Mouse (Mus musculus): ENCODE measurements at regions not wholly inside any gene's neighbourhood (a gene's known extent, or its start where the extent isn't known, plus 50 kb on each side); places are given as distances from the start of the nearest gene placed in this dataset.

GRCm38 (mm10) chr15:7553190-7553895, 155.1 kb upstream of the Egflam start:
- H3K4me1 ChIP-seq (ENCODE audit: control insufficient read depth, insufficient read depth, low read length) = no peaks in the 10 kb centered on the region
- H3K36me3 ChIP-seq (replicated peaks; ENCODE audit: control insufficient read depth, insufficient read depth, low read depth, low read length) = no peaks in the 10 kb centered on the region
- no peak for DNase-seq (ENCODE audit: low spot score)
- H3K4me2 ChIP-seq (ENCODE audit: low read depth, low read length) = no peak overlapping the region
- no peak overlapping the region for H3K9ac ChIP-seq (replicated peaks; ENCODE audit: low read length)
- H3K9me3 ChIP-seq (replicated peaks; ENCODE audit: control insufficient read depth, low read length) = no peaks in the 10 kb centered on the region
- H3K4me3 ChIP-seq (ENCODE audit: low read depth, low read length) = no peak overlapping the region
- 72% methylated on average over 2 of the region's 2 CpGs for WGBS
- no peak for ATAC-seq (replicated peaks; ENCODE audit: insufficient number of reproducible peaks, low FRiP score, low TSS enrichment, low read depth)
- H3K27me3 ChIP-seq (ENCODE audit: control insufficient read depth, insufficient read depth, low read length) = no peaks in the 10 kb centered on the region
- H3K27ac ChIP-seq (replicated peaks; ENCODE audit: low read depth, low read length) = no peak overlapping the region

- H3K36me3 ChIP-seq (replicated peaks; ENCODE audit: control insufficient read depth, insufficient read depth, low read depth, low read length) = no peaks in the 10 kb centered on the region
- WGBS = 86% methylated on average over 3 of the region's 3 CpGs
- no peak for ATAC-seq (replicated peaks; ENCODE audit: insufficient number of reproducible peaks, low FRiP score, low TSS enrichment, low read depth)
- no peak for DNase-seq (ENCODE audit: low spot score)
- H3K9me3 ChIP-seq (replicated peaks; ENCODE audit: control insufficient read depth, low read length) = no peaks in the 10 kb centered on the region
- no peak overlapping the region for H3K4me3 ChIP-seq (ENCODE audit: low read depth, low read length)
- no peak overlapping the region for H3K4me2 ChIP-seq (ENCODE audit: low read depth, low read length)
- H3K27me3 ChIP-seq (ENCODE audit: control insufficient read depth, insufficient read depth, low read length) = no peaks in the 10 kb centered on the region
- H3K27ac ChIP-seq (replicated peaks; ENCODE audit: low read depth, low read length) = no peak overlapping the region
- H3K4me1 ChIP-seq (ENCODE audit: control insufficient read depth, insufficient read depth, low read length) = no peaks in the 10 kb centered on the region
- no peak overlapping the region for H3K9ac ChIP-seq (replicated peaks; ENCODE audit: low read length)
Measured at GRCm38 (mm10) chr15:7554433-7554832, 156.2 kb upstream of the Egflam start.

- no peak overlapping the region for H3K4me3 ChIP-seq (ENCODE audit: low read depth, low read length)
- WGBS = 85% methylated on average over 4 of the region's 4 CpGs
Measured at GRCm38 (mm10) chr15:7563279-7563678, 165.1 kb upstream of the Egflam start.

GRCm38 (mm10) chr15:7563726-7564125, 165.5 kb upstream of the Egflam start:
- Histone ChIP-seq H3K27ac (replicated peaks; ENCODE audit: low read depth, low read length) (no peak overlapping the region), H3K4me2 (ENCODE audit: low read depth, low read length) (no peak overlapping the region), H3K4me1 (ENCODE audit: control insufficient read depth, insufficient read depth, low read length) (no peaks in the 10 kb centered on the region), H3K9ac (replicated peaks; ENCODE audit: low read length) (no peak overlapping the region), H3K9me3 (replicated peaks; ENCODE audit: control insufficient read depth, low read length) (no peaks in the 10 kb centered on the region), H3K27me3 (ENCODE audit: control insufficient read depth, insufficient read depth, low read length) (no peaks in the 10 kb centered on the region), H3K4me3 (ENCODE audit: low read depth, low read length) (no peak overlapping the region), H3K36me3 (replicated peaks; ENCODE audit: control insufficient read depth, insufficient read depth, low read depth, low read length) (no peaks in the 10 kb centered on the region)
- WGBS = 96% methylated on average over 9 of the region's 9 CpGs
- ATAC-seq (replicated peaks; ENCODE audit: insufficient number of reproducible peaks, low FRiP score, low TSS enrichment, low read depth) (no peak), DNase-seq (ENCODE audit: low spot score) (no peak)

More at GRCm38 (mm10) chr15:7563279-7563678, 165.1 kb upstream of the Egflam start:
- DNase-seq (ENCODE audit: low spot score) = no peak
- Histone ChIP-seq H3K9ac (replicated peaks; ENCODE audit: low read length) (no peak overlapping the region), H3K27ac (replicated peaks; ENCODE audit: low read depth, low read length) (no peak overlapping the region), H3K4me2 (ENCODE audit: low read depth, low read length) (no peak overlapping the region), H3K27me3 (ENCODE audit: control insufficient read depth, insufficient read depth, low read length) (no peaks in the 10 kb centered on the region), H3K4me1 (ENCODE audit: control insufficient read depth, insufficient read depth, low read length) (no peaks in the 10 kb centered on the region), H3K36me3 (replicated peaks; ENCODE audit: control insufficient read depth, insufficient read depth, low read depth, low read length) (no peaks in the 10 kb centered on the region), H3K9me3 (replicated peaks; ENCODE audit: control insufficient read depth, low read length) (no peaks in the 10 kb centered on the region)
- ATAC-seq (replicated peaks; ENCODE audit: insufficient number of reproducible peaks, low FRiP score, low TSS enrichment, low read depth) = no peak

- Histone ChIP-seq H3K4me1 (ENCODE audit: control insufficient read depth, insufficient read depth, low read length) (no peaks in the 10 kb centered on the region), H3K27me3 (ENCODE audit: control insufficient read depth, insufficient read depth, low read length) (no peaks in the 10 kb centered on the region), H3K9ac (replicated peaks; ENCODE audit: low read length) (no peak overlapping the region), H3K4me2 (ENCODE audit: low read depth, low read length) (no peak overlapping the region), H3K4me3 (ENCODE audit: low read depth, low read length) (no peak overlapping the region), H3K27ac (replicated peaks; ENCODE audit: low read depth, low read length) (no peak overlapping the region), H3K9me3 (replicated peaks; ENCODE audit: control insufficient read depth, low read length) (no peaks in the 10 kb centered on the region), H3K36me3 (replicated peaks; ENCODE audit: control insufficient read depth, insufficient read depth, low read depth, low read length) (no peaks in the 10 kb centered on the region)
- DNase-seq (ENCODE audit: low spot score) = no peak
- WGBS = 76% methylated on average over 1 of the region's 1 CpGs
- ATAC-seq (replicated peaks; ENCODE audit: insufficient number of reproducible peaks, low FRiP score, low TSS enrichment, low read depth) = no peak
Measured at GRCm38 (mm10) chr15:7572221-7572620, 174.0 kb upstream of the Egflam start.

GRCm38 (mm10) chr15:7574264-7574663, 176.1 kb upstream of the Egflam start:
- H3K4me2 ChIP-seq (ENCODE audit: low read depth, low read length) = no peak overlapping the region
- no peak overlapping the region for H3K27ac ChIP-seq (replicated peaks; ENCODE audit: low read depth, low read length)
- ATAC-seq (replicated peaks; ENCODE audit: insufficient number of reproducible peaks, low FRiP score, low TSS enrichment, low read depth) (no peak), DNase-seq (ENCODE audit: low spot score) (no peak)
- 90% methylated on average over 3 of the region's 3 CpGs for WGBS
- no peak overlapping the region for H3K9ac ChIP-seq (replicated peaks; ENCODE audit: low read length)
- H3K36me3 ChIP-seq (replicated peaks; ENCODE audit: control insufficient read depth, insufficient read depth, low read depth, low read length) = no peaks in the 10 kb centered on the region
- no peaks in the 10 kb centered on the region for H3K4me1 ChIP-seq (ENCODE audit: control insufficient read depth, insufficient read depth, low read length)
- no peaks in the 10 kb centered on the region for H3K27me3 ChIP-seq (ENCODE audit: control insufficient read depth, insufficient read depth, low read length)
- no peaks in the 10 kb centered on the region for H3K9me3 ChIP-seq (replicated peaks; ENCODE audit: control insufficient read depth, low read length)
- H3K4me3 ChIP-seq (ENCODE audit: low read depth, low read length) = no peak overlapping the region

- no peaks in the 10 kb centered on the region for H3K27me3 ChIP-seq (ENCODE audit: control insufficient read depth, insufficient read depth, low read length)
- DNase-seq (ENCODE audit: low spot score) (no peak), ATAC-seq (replicated peaks; ENCODE audit: insufficient number of reproducible peaks, low FRiP score, low TSS enrichment, low read depth) (no peak)
- 85% methylated on average over 2 of the region's 2 CpGs for WGBS
- H3K27ac ChIP-seq (replicated peaks; ENCODE audit: low read depth, low read length) = no peak overlapping the region
- H3K4me2 ChIP-seq (ENCODE audit: low read depth, low read length) = no peak overlapping the region
- no peaks in the 10 kb centered on the region for H3K4me1 ChIP-seq (ENCODE audit: control insufficient read depth, insufficient read depth, low read length)
- H3K9me3 ChIP-seq (replicated peaks; ENCODE audit: control insufficient read depth, low read length) = no peaks in the 10 kb centered on the region
- no peaks in the 10 kb centered on the region for H3K36me3 ChIP-seq (replicated peaks; ENCODE audit: control insufficient read depth, insufficient read depth, low read depth, low read length)
- no peak overlapping the region for H3K4me3 ChIP-seq (ENCODE audit: low read depth, low read length)
- H3K9ac ChIP-seq (replicated peaks; ENCODE audit: low read length) = no peak overlapping the region
Measured at GRCm38 (mm10) chr15:7574811-7575210, 176.6 kb upstream of the Egflam start.

GRCm38 (mm10) chr15:7578439-7578838, 180.2 kb upstream of the Egflam start:
- Histone ChIP-seq H3K9me3 (replicated peaks; ENCODE audit: control insufficient read depth, low read length) (no peaks in the 10 kb centered on the region), H3K27ac (replicated peaks; ENCODE audit: low read depth, low read length) (no peak overlapping the region), H3K4me1 (ENCODE audit: control insufficient read depth, insufficient read depth, low read length) (no peaks in the 10 kb centered on the region), H3K9ac (replicated peaks; ENCODE audit: low read length) (no peak overlapping the region), H3K27me3 (ENCODE audit: control insufficient read depth, insufficient read depth, low read length) (no peaks in the 10 kb centered on the region), H3K4me3 (ENCODE audit: low read depth, low read length) (no peak overlapping the region), H3K4me2 (ENCODE audit: low read depth, low read length) (no peak overlapping the region), H3K36me3 (replicated peaks; ENCODE audit: control insufficient read depth, insufficient read depth, low read depth, low read length) (no peaks in the 10 kb centered on the region)
- 40% methylated on average over 3 of the region's 3 CpGs for WGBS
- DNase-seq (ENCODE audit: low spot score) (no peak), ATAC-seq (replicated peaks; ENCODE audit: insufficient number of reproducible peaks, low FRiP score, low TSS enrichment, low read depth) (no peak)
